Mouse (Mus musculus): ENCODE measurements at regions not wholly inside any gene's neighbourhood (a gene's known extent, or its start where the extent isn't known, plus 50 kb on each side); places are given as distances from the start of the nearest gene placed in this dataset.

DNA sequence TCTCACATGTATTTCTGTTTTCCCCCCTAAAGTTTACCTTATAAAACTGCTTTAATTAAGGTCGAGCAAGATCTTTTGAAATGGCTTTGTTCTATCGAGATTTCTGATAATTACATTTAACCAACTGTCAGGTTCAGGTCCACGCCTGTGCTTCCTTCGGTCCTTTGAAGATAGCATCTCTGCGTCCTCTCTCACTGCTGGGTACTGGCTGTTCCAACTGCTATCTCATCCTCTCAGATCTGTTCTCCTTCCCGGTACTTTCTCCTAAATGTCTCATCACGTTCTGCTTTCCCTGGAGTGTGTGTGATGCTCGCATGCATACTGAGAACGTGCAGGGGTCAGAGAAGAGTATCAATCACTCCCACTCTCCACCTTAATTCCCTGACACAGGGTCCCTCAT lies 125.8 kb upstream of the A230072I06Rik start:
- DNase-seq = peak; percentile 57

DNA sequence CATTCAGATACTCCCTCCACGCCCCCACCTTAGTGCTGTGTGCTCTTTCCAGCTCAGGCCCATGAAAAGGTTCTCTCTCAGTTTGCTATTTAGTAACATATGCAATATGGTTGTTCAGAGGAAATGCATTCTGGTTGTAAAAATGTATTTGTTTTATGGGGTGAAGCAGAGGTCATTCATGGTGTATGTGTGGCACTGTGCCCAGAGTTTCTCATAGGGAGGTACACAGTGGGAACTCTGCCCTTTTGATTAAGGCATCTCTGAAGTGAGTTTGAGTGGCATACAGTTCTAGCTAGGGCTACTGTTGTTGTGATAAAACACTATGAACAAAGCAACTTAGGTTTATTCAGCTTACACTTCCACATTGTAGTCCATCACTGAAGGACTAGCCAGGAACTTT lies 121.7 kb upstream of the A230072I06Rik start:
- DNase-seq = no peak

DNA sequence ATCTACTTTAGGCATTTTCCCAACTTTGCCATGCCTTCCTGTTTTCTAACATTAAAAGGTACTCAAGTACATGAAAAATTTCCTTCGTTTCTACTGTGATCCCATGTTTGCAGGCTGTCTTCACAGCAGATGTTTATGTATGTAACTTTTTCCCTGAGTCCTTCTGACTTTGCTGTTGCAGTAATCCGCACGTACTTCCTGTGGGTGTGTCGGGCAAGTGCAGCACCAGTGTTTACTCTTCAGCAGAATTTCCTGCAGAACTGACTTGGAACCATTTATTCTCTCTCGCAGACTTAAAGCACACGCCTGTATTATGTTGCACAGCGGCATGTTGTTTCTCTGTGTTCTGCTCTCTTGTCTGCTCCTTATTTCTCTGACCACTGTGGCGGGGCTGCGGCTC lies 120.4 kb upstream of the A230072I06Rik start:
- DNase-seq = peak; percentile 71

DNA sequence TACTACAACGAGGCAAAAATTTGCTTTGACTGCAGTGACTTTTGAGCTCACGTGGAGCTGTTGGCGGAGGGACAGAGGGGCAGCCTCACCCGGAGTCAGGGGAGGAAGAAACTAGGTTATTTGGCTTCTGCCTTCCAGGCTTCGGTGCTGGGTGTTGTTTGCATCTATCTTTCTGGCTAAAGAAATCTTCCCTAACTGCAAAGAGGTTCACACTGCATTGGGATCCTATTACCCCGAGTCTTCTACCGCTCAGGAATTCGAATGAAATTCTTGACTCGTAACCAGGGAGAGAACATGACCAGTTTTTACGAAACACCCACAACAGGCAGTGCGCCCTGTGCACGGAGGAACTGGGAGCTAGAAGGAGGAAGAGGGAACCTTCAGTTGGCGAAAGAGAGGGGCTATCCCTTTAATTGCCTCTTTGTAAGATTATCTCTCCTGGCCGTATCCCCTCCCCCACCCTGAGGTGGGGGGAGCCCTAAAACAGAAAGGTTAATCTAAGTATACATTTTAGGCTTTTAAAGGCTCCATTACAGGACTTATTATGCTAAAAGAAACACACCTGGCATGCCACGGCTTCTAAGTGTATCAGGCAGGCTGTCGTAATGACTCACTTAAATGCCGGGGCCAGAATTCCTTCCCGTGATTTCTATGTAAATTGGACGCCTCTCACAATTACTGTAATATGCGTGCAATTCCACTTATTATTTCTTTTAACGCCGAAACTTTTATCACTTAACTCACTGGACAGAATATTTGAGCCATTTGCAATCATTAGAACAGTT lies 115.5 kb upstream of the A230072I06Rik start:
- DNase-seq = no peak

DNA sequence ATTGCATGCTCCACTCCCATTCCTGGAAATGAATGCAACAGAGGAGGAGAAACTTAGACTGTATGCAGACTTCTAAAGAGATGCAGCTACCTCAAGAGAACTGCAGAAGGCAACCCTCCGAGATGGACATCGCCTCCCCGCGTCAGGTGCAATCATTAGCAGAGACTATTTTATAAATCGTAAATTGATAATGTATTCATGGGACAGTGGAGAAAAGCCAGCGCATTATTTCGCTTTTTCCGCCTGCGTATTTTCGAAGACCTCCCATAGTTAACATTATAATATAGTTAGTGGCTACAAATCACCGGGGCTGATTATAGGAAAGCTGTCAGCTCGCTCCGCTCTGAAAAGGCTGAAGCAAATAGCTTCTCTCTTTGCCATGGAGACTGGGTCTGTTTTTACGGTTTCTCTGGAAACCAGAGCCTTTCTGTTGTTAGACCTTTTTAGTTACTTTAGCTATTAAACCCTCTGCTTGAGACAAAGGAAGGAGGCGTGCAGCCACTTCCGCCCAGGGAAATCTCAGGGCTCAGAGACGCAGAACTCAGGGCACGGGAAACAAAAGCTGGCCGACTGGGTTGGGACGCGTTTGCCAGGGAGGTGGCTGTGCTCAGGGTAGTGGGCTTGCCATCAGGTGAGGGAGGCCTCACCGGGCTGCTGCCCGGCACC lies 113.0 kb upstream of the A230072I06Rik start:
- no peak for DNase-seq

DNA sequence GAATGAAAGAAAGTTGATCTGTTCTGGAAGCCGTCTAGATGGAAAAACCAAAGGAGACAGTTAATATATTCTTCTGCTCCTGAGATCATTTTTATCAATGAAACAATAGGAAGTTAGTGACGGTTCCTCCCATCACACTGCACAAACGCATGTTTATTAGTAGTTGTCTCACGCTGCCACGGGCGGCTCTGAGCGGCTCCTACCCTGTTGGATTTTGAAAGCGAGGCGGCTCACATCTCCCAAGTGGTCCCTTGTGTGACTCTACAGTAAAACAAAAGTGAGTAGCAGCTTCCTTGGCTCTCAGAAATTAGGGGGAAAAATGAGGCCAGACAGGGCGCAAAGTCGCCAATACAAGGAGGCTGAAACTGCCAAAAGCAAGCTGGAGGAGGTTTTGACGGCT lies 106.8 kb upstream of the A230072I06Rik start:
- DNase-seq = no peak

DNA sequence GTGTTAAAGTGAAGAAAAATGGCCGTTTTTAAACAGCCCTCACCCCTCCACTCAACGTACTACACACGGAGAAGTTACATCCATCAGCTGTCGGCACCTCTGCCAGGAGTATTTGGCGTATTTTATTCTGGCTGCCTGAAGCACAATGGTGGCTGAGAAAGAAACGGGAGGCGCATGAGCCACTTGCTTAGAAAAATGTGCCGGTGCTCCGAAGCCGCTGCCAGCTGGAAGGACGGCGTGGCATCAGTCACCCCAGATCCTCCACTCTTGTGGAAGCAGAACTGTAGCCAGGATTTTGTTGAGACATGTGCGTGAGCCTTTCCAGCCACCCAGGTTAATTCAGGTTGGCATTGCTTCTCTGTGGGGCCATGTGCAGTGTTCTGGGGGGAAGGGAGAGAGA lies 103.1 kb upstream of the A230072I06Rik start:
- DNase-seq = no peak

DNA sequence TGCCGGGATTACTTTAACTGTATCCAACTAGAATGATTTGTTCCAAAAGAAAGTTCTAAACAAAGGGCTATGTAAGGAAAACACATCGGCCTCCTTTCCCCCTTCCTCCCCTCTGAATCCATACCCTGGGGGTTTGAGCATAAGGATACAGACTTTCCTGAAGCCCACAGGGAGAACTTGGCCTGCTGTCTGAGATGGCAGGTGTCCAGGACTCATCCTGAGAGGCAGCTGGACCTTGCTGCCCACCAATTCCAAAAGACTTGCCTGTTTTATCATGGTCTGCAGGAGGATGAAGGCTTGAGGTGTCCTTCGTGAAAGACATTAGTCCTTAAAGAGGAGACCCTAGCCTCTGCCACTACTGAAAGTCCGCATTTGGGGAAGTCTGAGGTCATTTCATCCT lies 94.0 kb upstream of the A230072I06Rik start:
- DNase-seq = no peak

DNA sequence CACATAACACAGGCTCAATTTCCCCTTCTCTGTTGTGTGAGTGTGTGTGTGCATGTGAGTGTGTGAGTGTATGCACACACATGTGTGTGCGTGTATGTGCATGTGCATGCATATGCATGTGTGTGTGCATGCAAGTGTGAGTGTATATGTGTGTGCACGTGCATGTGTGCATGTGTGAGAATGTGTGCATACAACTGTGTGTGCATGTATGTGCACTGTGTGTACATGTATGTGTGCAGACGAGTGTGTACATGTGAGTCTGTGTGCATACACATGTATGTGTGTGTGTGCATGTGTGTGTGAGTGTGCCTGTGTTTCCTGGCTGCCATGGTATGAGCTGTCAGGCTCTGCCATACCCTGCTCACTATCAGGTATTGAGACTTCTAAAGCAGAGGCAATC lies 91.3 kb upstream of the A230072I06Rik start:
- DNase-seq = no peak

DNA sequence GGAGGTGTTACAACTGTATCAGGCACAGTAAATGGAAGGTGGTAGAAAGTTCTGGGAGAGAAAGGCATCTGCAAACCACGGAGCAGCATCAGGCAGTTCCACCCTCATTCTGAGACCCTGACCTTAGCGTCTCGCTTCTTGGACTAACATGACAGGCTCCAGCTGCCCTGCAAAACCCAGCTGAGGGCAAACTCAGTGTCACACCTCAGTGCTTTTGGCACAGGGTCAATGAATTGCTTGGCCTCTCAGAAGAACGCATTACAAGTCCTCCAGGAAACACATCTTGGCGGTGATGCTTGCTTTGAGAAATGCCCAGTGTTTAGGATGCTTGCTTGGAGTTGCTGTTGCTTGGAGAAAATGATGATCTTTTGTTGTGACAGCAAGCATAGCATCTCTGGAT lies 90.2 kb upstream of the A230072I06Rik start:
- DNase-seq = no peak

DNA sequence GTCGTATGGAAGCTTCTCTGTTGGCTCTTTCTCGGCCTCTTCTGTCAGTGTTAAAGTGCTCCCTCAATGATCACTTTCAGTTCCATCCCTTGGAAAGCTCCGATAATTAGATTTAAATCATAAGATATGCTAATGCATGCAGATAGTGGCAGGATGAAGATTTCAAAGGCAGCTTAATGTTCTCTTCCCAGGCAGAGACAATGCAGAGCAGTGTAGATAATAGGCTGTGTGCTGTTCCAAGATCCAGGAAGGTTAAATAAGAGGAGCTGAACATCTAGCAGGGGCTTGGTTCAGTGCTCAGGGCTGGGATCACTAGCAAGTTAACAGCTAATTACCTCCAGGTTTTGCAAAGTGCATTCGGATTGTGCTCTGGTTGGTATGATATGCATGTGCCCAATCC lies 89.7 kb upstream of the A230072I06Rik start:
- no peak for DNase-seq

DNA sequence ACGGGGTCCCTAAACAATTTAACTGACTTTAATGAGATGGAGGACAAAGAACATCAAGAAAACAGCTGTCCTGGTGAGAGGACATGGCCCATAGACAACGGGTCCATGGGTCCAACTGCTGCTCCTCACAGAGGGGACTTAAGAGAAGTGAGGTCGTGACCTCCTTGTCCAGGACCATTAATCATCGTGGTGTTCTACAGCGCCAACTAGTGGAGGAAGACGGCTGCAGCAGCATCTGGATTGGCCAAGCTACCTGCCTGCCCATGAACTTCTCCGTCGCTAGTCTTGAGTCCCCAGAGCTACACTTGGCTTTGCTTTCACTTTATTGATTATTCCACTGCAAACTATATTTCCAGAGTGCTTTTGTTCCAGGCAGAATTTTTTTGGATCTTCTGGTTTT lies 86.6 kb upstream of the A230072I06Rik start:
- DNase-seq = peak; percentile 38

DNA sequence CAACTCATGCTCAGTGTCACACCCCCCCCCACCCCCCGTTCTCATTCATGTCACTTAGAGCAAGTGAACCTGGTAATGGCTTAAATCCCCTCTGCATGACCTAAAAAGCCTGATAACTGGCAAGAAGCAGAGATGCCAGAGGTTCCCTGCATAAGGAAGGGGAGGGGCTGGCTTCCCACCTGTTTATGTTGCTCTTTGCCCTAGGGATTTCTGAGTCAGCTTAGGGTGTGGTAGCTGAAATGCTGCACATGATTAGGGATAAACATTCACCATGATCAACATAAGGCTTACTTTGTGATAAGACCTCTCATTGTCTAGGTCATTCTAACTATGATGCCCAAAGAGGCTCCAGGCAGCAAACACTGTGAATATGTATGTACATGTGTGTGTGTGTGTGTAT lies 72.7 kb upstream of the A230072I06Rik start:
- no peak for DNase-seq

DNA sequence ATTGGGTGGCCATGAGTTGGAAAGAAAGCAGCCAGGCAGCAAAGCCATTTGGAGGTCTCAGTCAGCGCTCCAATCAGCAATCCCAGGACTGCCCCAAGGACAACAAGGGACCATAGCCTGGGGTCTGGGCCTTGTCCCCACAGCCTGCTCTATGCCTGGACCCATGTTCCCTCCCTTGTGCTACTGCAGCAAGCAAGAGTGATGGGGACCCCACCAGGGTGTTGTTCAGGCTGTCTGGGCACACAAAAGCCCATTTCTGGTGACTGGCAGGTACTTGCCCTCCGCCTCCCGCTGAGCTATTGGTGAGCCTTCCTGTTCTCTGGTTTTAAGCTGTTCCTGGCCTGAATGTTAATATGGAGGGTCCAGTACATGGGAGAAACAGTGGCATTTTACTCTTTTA lies 71.2 kb upstream of the A230072I06Rik start:
- no peak for DNase-seq

DNA sequence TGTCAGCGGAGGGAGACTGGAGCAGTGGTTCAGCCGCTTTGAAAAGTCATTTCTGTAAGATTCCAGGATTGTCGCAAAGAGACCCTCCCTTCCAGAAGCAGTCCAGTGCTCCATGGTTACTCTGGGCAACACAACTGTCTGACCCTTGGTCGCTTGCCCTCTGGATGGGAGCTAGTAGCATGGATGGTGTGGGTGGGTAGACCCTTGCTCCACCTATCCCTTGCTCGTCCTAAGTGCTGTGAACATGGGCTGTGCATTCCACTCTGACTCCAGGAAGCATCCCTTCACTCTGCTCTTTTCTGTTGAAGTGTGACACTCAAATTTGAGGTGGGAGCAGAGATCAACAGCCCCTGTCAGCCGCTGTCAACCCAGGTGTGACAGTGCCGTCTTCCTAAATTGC lies 64.8 kb upstream of the A230072I06Rik start:
- DNase-seq = no peak

DNA sequence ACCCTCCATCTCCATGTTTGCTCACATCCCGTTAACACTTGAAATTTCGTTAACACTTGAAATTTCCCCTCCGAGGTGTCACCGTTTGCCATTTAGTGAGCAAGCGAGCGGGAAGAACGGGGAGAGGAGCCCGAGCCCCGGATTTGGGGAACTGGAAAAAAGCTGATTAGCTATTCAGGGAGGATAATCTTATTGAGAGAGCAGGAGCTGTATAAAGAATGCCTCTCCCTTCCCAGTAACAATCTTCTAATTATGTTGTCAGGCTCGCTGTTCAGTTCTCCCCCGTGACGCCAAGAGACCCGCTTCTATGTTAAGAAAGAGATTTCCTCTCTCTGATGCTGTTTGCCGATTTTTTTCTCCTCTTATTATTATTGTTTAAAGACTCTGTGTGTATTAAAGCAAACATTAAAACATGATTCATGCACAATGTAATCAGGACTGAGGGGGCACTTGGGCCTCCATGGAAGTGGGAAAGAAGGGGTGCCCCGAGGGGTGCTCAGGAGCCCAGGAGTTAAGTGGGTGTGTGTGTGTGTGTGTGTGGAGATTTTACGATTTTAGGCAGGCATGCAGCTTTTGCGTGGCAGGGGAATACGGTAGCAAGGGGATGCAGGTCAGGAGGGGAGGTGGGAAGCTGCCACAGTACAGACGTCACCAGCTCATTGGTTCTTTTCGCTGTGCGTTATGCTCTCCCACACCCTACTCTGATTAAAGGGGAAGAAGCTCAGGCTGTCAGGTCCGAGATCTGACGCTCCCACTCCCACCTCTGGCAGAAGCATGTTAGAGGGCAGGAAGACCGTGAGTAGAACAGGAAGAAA lies 64.2 kb upstream of the A230072I06Rik start:
- no peak for DNase-seq

DNA sequence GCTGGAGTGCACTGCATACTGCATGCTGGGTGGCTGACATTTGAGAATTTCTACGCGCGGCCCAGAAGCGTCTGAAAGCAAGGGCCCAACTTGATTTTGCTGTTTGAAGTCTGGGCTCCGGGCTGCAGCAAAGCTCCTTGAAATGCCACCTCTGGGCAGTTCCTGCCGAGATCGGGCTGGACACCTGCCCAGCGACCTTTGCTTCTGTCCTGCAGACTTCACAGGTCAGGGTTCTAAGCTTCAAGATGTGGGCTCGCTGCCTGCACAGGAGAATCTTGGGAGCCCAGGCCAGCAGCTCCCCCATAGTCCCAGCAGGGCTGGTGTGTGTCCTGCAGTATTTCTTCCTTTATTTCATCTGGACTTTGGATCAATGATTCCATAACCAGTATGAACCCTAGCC lies 57.1 kb upstream of the A230072I06Rik start:
- no peak for DNase-seq

DNA sequence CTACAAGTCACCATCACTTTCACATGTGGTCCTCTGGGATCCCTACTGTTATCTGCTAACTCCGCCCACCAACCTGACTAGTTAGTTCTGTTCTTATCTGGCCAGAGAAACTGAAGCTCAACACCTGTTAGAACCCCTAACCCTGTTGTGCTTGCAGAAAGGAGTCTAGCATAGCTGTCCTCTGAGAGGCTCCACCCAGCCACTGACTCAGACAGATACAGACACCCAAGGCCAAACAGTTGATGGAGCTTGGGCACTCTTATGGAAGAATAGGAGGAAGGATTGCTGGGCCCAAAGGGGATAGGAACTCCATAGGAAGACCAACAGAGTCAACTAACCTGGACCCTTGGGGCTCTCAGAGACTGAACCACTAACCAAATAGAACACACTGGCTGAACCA lies 55.2 kb upstream of the A230072I06Rik start:
- no peak for DNase-seq

Data from lung, postnatal 36 days (tissue).